Mouse (Mus musculus): ENCODE data around the gene Mtnr1a. TPM values are rescaled to one million over a fixed set of nuclear protein-coding genes. Genes with fewer than 3 reads are reported as not detected.

The Mtnr1a gene
- polyA plus RNA-seq (2015; fragmentation: Nextera tagmentation; extraction: Ambion mirVana): not detected in 2 replicates

DNA sequence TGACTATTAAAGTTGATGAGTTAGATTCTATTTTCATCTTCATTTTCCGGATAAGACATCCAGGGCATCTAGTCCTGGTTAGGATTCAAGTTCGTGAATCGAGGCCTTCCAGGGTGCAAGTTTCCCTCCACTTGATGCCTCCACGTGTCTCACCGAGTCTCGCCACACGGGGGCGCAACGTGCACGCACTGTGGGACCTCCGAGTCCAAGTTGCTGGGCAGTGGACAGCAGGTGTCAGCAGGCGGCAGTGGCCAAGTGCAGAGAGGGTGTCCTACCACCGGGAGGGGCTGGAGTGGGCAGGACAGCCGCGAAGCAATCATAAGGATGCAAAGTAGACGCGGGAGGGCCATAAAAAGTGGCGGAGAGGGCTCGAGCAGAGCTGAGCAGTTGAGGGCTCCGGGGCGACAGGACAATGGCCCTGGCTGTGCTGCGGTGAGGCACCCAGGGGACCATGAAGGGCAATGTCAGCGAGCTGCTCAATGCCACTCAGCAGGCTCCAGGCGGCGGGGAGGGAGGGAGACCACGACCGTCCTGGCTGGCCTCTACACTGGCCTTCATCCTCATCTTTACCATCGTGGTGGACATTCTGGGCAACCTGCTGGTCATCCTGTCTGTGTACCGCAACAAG lies at the start of gene Mtnr1a:
Gene Mtnr1a (plus strand): TSS at position 379 of the 628 bp plus-strand sequence.

Other genes starting within 250 kb of the Mtnr1a start
- 4.6 and 5.7 TPM in 2 replicates for gene Fat1, start 133.7 kb upstream of the Mtnr1a start, polyA plus RNA-seq (2015; fragmentation: Nextera tagmentation; extraction: Ambion mirVana)
- not detected in 2 replicates for gene F11, start 192.9 kb downstream of the Mtnr1a start, polyA plus RNA-seq (2015; fragmentation: Nextera tagmentation; extraction: Ambion mirVana)
- 0.02 TPM in 1 of 2 replicates, not detected in the other for gene Klkb1, start 225.7 kb downstream of the Mtnr1a start, polyA plus RNA-seq (2015; fragmentation: Nextera tagmentation; extraction: Ambion mirVana)
- 0.14 TPM in 1 of 2 replicates, not detected in the other for gene Gm45753, start 239.3 kb downstream of the Mtnr1a start, polyA plus RNA-seq (2015; fragmentation: Nextera tagmentation; extraction: Ambion mirVana)

Data from skeletal muscle tissue, postnatal 0 days (tissue).